Mouse (Mus musculus) T-cell, adult 2 months (primary cell): ENCODE data around the gene Impdh1.
"Not testable (repeated sequence)": the region's sequence is repeated elsewhere in the genome, so short reads cannot be mapped to it uniquely, and the experiment has no call there.

Experiments used
- DNase-seq: peaks from one replicate; pipeline ENCODE4 v3.0.0; 2022; ENCODE audit warnings: low spot score

The Impdh1 gene

GRCm38 (mm10) chr6:29215881-29216501 lies at the start of gene Impdh1:
Impdh1 (minus strand) TSS chr6:29216364.
- DNase-seq: peak; percentile 83

- DNase-seq: peak; percentile 31
These were observed 48.3 kb upstream of the Impdh1 start for GRCm38 (mm10) chr6:29264456-29264781.

GRCm38 (mm10) chr6:29263650-29264455 lies 47.7 kb upstream of the Impdh1 start:
- DNase-seq: no peak

GRCm38 (mm10) chr6:29261831-29262230 lies 45.7 kb upstream of the Impdh1 start:
- no peak for DNase-seq

GRCm38 (mm10) chr6:29259418-29259817 lies 43.3 kb upstream of the Impdh1 start:
- DNase-seq: no peak

GRCm38 (mm10) chr6:29247072-29247471 lies 30.9 kb upstream of the Impdh1 start:
- DNase-seq: no peak

GRCm38 (mm10) chr6:29246585-29246984 lies 30.4 kb upstream of the Impdh1 start:
- no peak for DNase-seq

- DNase-seq: no peak
These were observed 30.0 kb upstream of the Impdh1 start for GRCm38 (mm10) chr6:29246183-29246582.

GRCm38 (mm10) chr6:29245272-29246120 lies 29.3 kb upstream of the Impdh1 start:
- no peak for DNase-seq

- DNase-seq: no peak
These were observed 26.1 kb upstream of the Impdh1 start for GRCm38 (mm10) chr6:29242265-29242664.

- no peak for DNase-seq
These were observed 25.5 kb upstream of the Impdh1 start for GRCm38 (mm10) chr6:29241697-29242096.

- DNase-seq: peak; percentile 68
These were observed 24.6 kb upstream of the Impdh1 start for GRCm38 (mm10) chr6:29240806-29241205.

GRCm38 (mm10) chr6:29234272-29234671 lies 18.1 kb upstream of the Impdh1 start:
- DNase-seq: peak; percentile 66

- DNase-seq: no peak
These were observed 17.5 kb upstream of the Impdh1 start for GRCm38 (mm10) chr6:29233710-29234109.

- peak; percentile 74 for DNase-seq
These were observed 16.2 kb upstream of the Impdh1 start for GRCm38 (mm10) chr6:29232321-29232720.

GRCm38 (mm10) chr6:29231799-29232198 lies 15.6 kb upstream of the Impdh1 start:
- peak; percentile 54 for DNase-seq

GRCm38 (mm10) chr6:29230386-29230785 lies 14.2 kb upstream of the Impdh1 start:
- no peak for DNase-seq

- no peak for DNase-seq
These were observed 13.2 kb upstream of the Impdh1 start for GRCm38 (mm10) chr6:29229265-29229913.

GRCm38 (mm10) chr6:29217717-29218116 lies 1.6 kb upstream of the Impdh1 start:
- not testable (repeated sequence) for DNase-seq

- DNase-seq: no peak
These were observed 983 bp downstream of the Impdh1 start for GRCm38 (mm10) chr6:29215181-29215580.

- DNase-seq: peak; percentile 45
These were observed 1.4 kb downstream of the Impdh1 start for GRCm38 (mm10) chr6:29214776-29215175.

GRCm38 (mm10) chr6:29214245-29214644 lies 1.9 kb downstream of the Impdh1 start:
- DNase-seq: no peak
